In the genomic region with DNA sequence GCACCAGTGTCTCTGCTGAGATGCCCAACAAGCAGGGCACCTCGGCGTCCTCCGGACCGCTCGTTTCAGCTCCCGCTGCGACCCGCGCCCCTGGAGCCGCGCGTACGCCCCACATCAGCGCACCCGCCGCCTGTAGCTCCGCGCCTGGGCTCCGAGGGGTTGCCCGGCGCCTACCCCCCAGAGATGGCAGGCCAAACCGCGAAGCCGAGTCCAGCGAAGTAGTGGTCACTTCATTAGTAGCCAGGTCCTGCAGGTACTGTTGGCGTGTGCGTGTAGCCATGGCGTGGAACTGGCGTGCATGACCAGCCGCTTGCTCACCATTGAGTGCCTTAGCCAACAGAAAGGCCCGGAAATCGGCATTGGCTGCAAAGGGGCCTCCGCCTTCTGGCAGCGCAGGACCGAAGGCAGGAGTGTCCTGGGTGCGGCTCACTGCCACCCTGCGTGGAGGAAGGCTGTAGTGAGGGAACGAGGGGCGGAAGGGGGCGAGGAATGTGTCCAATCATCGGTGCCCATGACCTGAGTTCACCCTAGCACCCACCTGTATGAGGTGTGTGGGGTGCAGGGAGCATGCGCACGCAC, we compare ENCODE assay signal across 8 mouse cellular contexts. TPM values are rescaled to one million over a fixed set of nuclear protein-coding genes. Genes with fewer than 3 reads are reported as not detected.
DNase-seq lines count a peak whose midpoint lies in the region; ATAC-seq lines count a peak whose summit lies in the region.

No protein-coding gene starts in this region.

- H3K4me2 ChIP-seq in heart, embryonic 12.5 days, result peak overlapping the region; percentile 65
- peak overlapping the region; percentile 59 for H3K4me2 ChIP-seq in hindbrain, embryonic 12.5 days (replicated peaks)
- peak overlapping the region; percentile 70 for H3K4me2 ChIP-seq in midbrain, embryonic 12.5 days (replicated peaks)

- peaks cover 83% of the 10 kb centered on the region for H3K36me3 ChIP-seq in heart, embryonic 12.5 days
- H3K36me3 ChIP-seq in hindbrain, embryonic 12.5 days, result 0 out of 2 replicates have a peak, but pooled peaks cover 11% of the 10 kb centered on the region
- peaks cover 7% of the 10 kb centered on the region; the same call in 1 of the 2 replicates for H3K36me3 ChIP-seq in midbrain, embryonic 12.5 days

- H3K27me3 ChIP-seq in heart, embryonic 12.5 days (replicated peaks), result peaks cover 22% of the 10 kb centered on the region
- peaks cover 41% of the 10 kb centered on the region for H3K27me3 ChIP-seq in hindbrain, embryonic 12.5 days
- peaks cover 56% of the 10 kb centered on the region for H3K27me3 ChIP-seq in midbrain, embryonic 12.5 days

- H3K27ac ChIP-seq in heart, embryonic 12.5 days (ENCODE audit: poor library complexity, severe bottlenecking), result no peak overlapping the region
- no peak overlapping the region for H3K27ac ChIP-seq in hindbrain, embryonic 12.5 days
- no peak overlapping the region for H3K27ac ChIP-seq in midbrain, embryonic 12.5 days (replicated peaks)

- WGBS in heart, embryonic 12.5 days, result 22% methylated on average over 43 of the region's 43 CpGs
- 5% methylated on average over 43 of the region's 43 CpGs for WGBS in hindbrain, embryonic 12.5 days
- WGBS in midbrain, embryonic 12.5 days, result 9% methylated on average over 43 of the region's 43 CpGs

- DNase-seq in heart, postnatal 14 days, result no peak
- peak; percentile 46 for DNase-seq in ZHBTc4 (ENCODE audit: low read depth, low spot score)
- DNase-seq in adrenal gland, adult (ENCODE audit: inconsistent age in 2 of 2, low spot score in 1 of 2), result no peak
- no peak for DNase-seq in natural killer cell, adult 2 months (ENCODE audit: low spot score in 2 of 2)
- DNase-seq in B cell, adult 2 months, result no peak

- H3K4me1 ChIP-seq in heart, embryonic 12.5 days (replicated peaks), result peaks cover 10% of the 10 kb centered on the region
- peaks cover 14% of the 10 kb centered on the region for H3K4me1 ChIP-seq in hindbrain, embryonic 12.5 days
- peaks cover 16% of the 10 kb centered on the region for H3K4me1 ChIP-seq in midbrain, embryonic 12.5 days

- intact Hi-C loops in heart, postnatal 14 days (cut with DNase I), result no loop called here

- peak overlapping the region; percentile 4; the same call in 1 of the 2 replicates for H3K9ac ChIP-seq in heart, embryonic 12.5 days
- peak overlapping the region; percentile 52 for H3K9ac ChIP-seq in hindbrain, embryonic 12.5 days
- peak overlapping the region; percentile 51 for H3K9ac ChIP-seq in midbrain, embryonic 12.5 days (replicated peaks)

- ATAC-seq in heart, embryonic 12.5 days (ENCODE audit: insufficient number of reproducible peaks, low FRiP score), result no peak
- no peak for ATAC-seq in hindbrain, embryonic 12.5 days (ENCODE audit: low FRiP score)
- no peak for ATAC-seq in midbrain, embryonic 12.5 days (ENCODE audit: low FRiP score, low read depth)

- peak overlapping the region; percentile 39 for H3K4me3 ChIP-seq in heart, embryonic 12.5 days
- H3K4me3 ChIP-seq in hindbrain, embryonic 12.5 days, result peak overlapping the region; percentile 35
- peak overlapping the region; percentile 46 for H3K4me3 ChIP-seq in midbrain, embryonic 12.5 days

- no peaks in the 10 kb centered on the region for H3K9me3 ChIP-seq in heart, embryonic 12.5 days (replicated peaks)
- no peaks in the 10 kb centered on the region for H3K9me3 ChIP-seq in hindbrain, embryonic 12.5 days (replicated peaks)
- no peaks in the 10 kb centered on the region for H3K9me3 ChIP-seq in midbrain, embryonic 12.5 days

RNA-seq across cellular contexts. Expression of gene Sipa1, which starts 8.7 kb away (rescaled TPM):
- polyA plus RNA-seq in heart, embryonic 12.5 days (2016; fragmentation: Nextera tagmentation; extraction: Ambion mirVana), result 25.5 and 28.1 TPM in 2 replicates
- 10 to 100 TPM; 32.7 to 33.8 TPM for total RNA-seq in heart, postnatal 14 days (2021)
- polyA plus RNA-seq in hindbrain, embryonic 12.5 days (2016; fragmentation: Nextera tagmentation; extraction: Ambion mirVana), result 22.4 and 25.4 TPM in 2 replicates
- 18.8 and 20.6 TPM in 2 replicates for polyA plus RNA-seq in midbrain, embryonic 12.5 days (2016; fragmentation: Nextera tagmentation; extraction: Ambion mirVana)

RNA-seq across cellular contexts. Expression of gene Rela, which starts 17.5 kb away (rescaled TPM):
- 41.3 and 42.5 TPM in 2 replicates for polyA plus RNA-seq in heart, embryonic 12.5 days (2016; fragmentation: Nextera tagmentation; extraction: Ambion mirVana)
- 10 to 100 TPM; 25.8 to 29.9 TPM for total RNA-seq in heart, postnatal 14 days (2021)
- 38.4 and 41.5 TPM in 2 replicates for polyA plus RNA-seq in hindbrain, embryonic 12.5 days (2016; fragmentation: Nextera tagmentation; extraction: Ambion mirVana)
- 34.2 and 37.6 TPM in 2 replicates for polyA plus RNA-seq in midbrain, embryonic 12.5 days (2016; fragmentation: Nextera tagmentation; extraction: Ambion mirVana)

RNA-seq across cellular contexts. Expression of gene Map3k11, which starts 33.7 kb away (rescaled TPM):
- polyA plus RNA-seq in heart, embryonic 12.5 days (2016; fragmentation: Nextera tagmentation; extraction: Ambion mirVana), result 30.6 and 32.8 TPM in 2 replicates
- 10 to 100 TPM; 35.9 to 37.2 TPM for total RNA-seq in heart, postnatal 14 days (2021)
- 21.5 and 23.3 TPM in 2 replicates for polyA plus RNA-seq in hindbrain, embryonic 12.5 days (2016; fragmentation: Nextera tagmentation; extraction: Ambion mirVana)
- 25.4 and 26.2 TPM in 2 replicates for polyA plus RNA-seq in midbrain, embryonic 12.5 days (2016; fragmentation: Nextera tagmentation; extraction: Ambion mirVana)

RNA-seq across cellular contexts. Expression of gene Pcnx3, which starts 33.9 kb away (rescaled TPM):
- polyA plus RNA-seq in heart, embryonic 12.5 days (2016; fragmentation: Nextera tagmentation; extraction: Ambion mirVana), result 22.0 and 22.3 TPM in 2 replicates
- total RNA-seq in heart, postnatal 14 days (2021), result 10 to 100 TPM; 24.0 to 24.9 TPM
- 34.6 and 35.0 TPM in 2 replicates for polyA plus RNA-seq in hindbrain, embryonic 12.5 days (2016; fragmentation: Nextera tagmentation; extraction: Ambion mirVana)
- 34.1 and 37.4 TPM in 2 replicates for polyA plus RNA-seq in midbrain, embryonic 12.5 days (2016; fragmentation: Nextera tagmentation; extraction: Ambion mirVana)

RNA-seq across cellular contexts. Expression of gene Kat5, which starts 44.8 kb away (rescaled TPM):
- 31.5 and 36.1 TPM in 2 replicates for polyA plus RNA-seq in heart, embryonic 12.5 days (2016; fragmentation: Nextera tagmentation; extraction: Ambion mirVana)
- total RNA-seq in heart, postnatal 14 days (2021), result 10 to 100 TPM; 28.4 to 30.8 TPM
- polyA plus RNA-seq in hindbrain, embryonic 12.5 days (2016; fragmentation: Nextera tagmentation; extraction: Ambion mirVana), result 73.2 and 76.5 TPM in 2 replicates
- 80.4 and 81.6 TPM in 2 replicates for polyA plus RNA-seq in midbrain, embryonic 12.5 days (2016; fragmentation: Nextera tagmentation; extraction: Ambion mirVana)
